Mouse (Mus musculus) hindlimb bud, embryonic 11.5 days (tissue): ENCODE results near the gene Milr1.
"Not testable (repeated sequence)": the region's sequence is repeated elsewhere in the genome, so short reads cannot be mapped to it uniquely, and the experiment has no call there.

Experiments used
- DNase-seq: peaks from one replicate; pipeline ENCODE4 v3.0.0-alpha.2; 2012; ENCODE audit warnings: low read depth, low spot score; ENCODE audit errors: extremely low spot score

Gene Milr1

DNA sequence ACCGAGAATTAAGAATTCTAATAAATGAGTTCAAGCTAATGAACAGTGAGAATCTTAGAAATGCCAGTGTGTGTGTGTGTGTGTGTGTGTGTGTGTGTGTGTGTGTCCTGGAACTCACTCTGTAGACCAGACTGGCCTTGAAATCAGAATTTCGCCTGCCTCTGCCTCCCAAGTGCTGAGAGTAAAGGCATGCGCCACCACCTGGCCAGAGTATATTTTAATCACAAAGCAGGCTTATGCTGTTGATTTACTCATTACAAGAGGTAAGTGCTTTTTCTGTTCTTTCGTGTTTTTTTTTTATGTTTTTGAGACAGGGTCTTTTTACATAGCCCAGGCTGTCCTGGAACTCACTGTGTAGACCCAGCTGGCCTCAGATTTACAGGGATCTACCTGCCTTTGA is 42.8 kb downstream of the Milr1 start:
- DNase-seq = no peak

DNA sequence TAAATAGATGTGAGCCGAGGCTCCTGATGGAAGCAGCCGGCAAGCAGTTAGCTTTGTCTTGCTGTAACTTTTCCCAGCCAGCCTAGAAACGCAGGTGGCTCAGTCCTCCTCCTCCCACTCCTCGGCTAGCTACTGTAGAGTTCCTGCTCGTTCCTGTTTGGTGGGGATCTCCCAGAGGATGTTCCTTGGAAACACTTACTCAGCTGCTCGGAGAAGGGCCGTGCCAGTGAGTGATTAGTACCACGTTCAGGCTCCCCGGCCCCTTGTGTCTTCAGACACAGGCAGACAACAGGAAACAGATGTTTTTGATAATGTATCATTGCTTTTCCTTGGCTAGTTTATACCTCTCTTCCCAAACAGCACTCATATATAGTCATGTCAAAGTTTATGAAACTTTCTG is 44.7 kb downstream of the Milr1 start:
- no peak for DNase-seq

DNA sequence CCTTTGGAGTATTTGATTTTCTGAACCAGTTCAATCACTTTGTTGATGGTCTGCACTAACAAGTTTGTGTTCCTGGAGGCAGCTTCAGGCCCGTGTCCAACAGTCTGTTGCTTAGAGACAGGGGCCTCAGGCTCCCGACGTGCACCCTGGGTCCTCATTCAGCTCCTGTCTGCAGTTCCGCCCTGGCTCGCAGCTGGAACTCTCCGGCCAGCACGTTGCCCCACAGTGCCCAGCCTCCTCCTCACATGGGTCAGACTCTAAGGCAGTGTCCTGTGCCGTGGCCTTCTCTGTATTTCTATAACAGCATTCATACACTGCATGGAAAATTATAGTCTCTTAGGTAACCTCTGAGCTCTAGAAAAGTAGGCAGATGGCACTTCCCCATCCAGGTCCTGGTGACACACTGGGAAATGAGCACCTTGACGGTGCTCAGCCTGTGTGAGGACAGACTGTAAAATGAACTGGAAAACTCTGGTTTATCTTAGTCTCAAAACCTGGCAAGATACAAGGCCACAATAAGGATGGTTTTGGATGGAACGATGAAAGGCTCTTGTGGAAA is 51.1 kb downstream of the Milr1 start:
- no peak for DNase-seq

- DNase-seq = not testable (repeated sequence)
These were observed 56.4 kb downstream of the Milr1 start for GRCm38 (mm10) chr11:106807442-106807841.

DNA sequence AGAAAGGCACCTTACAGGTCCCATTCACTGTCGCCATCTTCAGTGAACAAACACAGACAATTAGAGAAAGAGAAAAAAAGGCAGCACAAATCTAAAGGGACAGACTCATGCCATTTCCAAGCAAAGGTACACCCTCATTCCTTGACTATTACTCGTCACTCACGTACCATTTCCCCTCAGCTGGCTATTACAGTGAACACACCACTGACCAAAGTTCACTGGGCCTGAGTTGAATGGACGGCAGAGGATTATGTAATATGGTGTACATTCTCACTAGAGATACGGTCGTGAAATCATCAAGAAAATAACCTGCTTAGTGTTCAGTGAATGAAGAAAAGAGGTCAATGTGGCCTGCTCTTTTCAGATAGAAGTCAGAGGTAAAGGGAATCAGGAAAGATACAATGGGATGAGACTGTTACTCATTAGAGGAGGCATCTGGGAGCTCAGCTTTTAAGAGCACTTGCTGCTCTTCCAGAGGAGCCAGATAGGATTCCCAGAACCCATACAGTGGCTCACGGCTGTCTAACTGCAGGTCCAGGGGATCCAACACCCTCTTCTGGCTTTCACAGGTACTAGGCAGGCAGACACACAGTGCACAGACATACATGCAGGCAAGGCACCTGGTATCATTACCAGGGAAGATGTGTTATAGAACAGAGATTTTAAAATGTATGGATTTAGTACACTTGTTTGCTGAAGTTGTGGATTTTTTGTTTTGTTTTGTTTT is 61.5 kb downstream of the Milr1 start:
- DNase-seq = no peak

DNA sequence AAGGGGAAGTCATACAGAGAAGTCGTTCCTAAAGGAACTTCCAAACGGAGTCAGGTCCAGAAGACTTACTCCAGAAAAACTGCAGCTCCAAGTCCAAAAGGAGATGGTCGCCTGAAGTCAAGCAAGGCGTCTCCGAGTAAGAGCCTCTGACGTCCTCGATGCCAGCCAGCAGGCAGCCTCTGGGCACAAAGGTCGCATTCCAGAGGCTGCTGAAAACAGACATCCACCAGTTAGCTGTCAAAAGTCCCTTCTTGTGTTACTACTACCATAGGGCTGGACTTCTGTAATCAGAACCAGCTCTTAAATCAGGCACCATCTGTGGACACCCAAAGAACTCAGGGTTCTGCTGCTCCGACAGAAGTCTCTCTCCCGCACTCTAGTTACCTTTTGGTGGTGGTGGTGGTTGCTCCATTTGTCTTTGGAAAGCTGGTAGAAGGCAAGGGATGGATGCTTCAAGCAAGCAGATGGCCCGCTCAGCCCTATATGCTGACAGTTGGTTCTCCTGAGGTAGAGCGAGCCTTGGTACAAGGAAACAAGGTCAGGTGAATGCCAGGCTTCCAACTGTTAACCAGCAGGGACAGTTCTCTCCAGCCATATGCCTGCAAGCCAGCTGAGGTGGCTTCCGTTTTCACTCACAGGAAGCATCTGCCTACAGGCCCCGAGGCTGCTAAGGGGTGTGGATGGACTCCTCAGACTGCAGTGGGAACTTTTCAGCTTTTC is 63.7 kb downstream of the Milr1 start:
- no peak for DNase-seq

DNA sequence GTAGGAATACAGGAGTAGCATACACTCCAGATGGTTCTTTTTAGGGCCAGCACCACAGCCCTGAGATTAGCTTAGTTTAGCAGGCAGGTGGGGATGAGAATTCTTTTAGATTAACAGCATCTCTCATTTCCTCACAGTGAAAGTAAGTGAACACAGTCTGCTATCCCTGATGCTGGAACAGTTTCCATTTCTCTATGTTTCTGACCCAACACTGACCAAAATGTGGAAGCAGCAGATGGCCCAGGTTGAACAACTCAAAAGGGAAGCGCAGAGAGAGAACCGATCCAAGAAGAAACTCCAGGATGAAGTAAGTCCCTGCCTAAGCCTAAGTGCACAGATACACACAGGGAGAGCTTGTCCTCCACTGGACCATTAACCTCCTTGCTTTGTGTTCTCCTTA is 64.3 kb downstream of the Milr1 start:
- DNase-seq = no peak

DNA sequence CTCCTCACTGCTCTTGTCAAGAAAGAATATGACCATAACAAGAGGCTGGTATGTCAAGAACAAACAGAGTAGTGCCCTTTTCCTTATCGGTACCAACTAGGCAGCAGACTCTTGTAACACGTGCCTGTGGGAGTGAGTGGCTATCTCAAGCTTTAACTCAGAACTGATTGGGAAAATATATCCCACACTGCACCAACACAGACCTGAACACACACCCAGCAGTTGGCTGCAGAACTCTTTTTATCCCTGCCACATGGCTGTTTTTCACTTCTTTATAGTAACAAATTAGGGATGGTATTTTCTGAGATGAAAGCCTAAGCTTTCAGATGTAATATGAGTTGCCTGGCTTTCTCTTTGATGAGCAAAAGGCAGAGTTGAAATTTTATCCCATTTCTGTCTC is 64.7 kb downstream of the Milr1 start:
- DNase-seq = no peak

DNA sequence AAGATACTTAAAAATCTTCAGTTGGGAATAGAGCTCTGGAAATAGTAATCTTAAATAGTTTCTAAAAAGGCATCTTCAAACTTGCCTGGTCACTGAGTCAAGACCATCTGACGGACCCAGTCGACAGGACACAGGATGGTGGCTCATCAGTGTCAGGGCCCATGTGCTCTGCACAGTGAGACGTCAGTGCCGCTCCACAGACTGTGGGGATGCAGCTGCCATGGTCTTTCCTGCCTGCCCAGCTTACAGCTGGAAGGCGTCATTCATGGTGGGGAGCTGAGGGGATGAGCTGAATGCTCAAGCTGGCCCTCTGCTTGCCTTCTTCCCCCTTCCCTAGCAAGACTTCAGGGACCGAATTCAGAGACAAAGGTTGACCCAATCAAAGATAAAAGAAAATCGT is 65.3 kb downstream of the Milr1 start:
- no peak for DNase-seq

GRCm38 (mm10) chr11:106817156-106817555 is 66.1 kb downstream of the Milr1 start:
- DNase-seq = no peak

DNA sequence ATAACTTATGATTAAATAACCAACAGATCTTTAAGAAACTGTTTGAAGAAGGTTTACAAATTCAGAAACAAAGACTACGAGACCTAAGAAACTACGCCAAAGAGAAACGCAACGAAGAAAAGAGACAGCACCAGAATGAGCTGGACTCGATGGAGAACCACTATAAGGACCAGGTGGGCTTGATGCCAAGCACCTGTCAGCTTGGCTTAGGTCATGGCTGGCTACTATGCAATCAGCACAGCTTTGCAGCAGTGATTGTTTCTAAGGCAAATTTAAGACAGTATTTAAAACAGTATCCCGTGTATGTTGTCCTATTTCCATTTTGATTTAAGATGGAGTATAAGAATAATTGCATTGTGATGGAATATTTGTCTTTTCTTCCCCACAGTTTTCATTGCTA is 66.8 kb downstream of the Milr1 start:
- DNase-seq = no peak

GRCm38 (mm10) chr11:106818341-106818740 is 67.3 kb downstream of the Milr1 start:
- DNase-seq = no peak
